Mouse (Mus musculus) c-Kit-positive CD71-positive TER-119-positive erythroid progenitor cells, embryonic 14.5 days (primary cell): ENCODE results near the gene Gbf1.

Source experiments
- DNase-seq: peaks from one replicate; pipeline ENCODE4 v3.0.0-alpha.2; 2013; ENCODE audit warnings: low spot score

Gene Gbf1

GRCm38 (mm10) chr19:46223118-46223517 is 70.8 kb downstream of the Gbf1 start:
- DNase-seq, result no peak

DNA sequence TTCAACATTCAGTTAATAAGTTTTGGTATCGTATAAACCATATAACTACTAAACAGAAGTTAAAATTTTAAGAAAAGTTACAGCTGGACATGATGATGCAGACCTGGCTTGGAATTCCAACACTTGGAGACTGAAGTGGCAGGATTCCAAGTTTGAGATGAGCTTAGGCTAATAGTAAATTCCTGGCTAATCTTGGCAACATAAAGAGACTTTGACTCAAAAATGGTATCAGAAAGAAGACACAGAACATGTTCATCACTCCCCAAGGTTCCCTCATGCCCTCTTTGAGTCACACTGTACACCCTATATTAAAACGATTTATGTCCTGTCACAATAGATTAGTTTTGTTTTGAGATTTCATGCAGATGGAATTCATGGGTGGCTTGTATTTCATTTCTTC is 72.6 kb downstream of the Gbf1 start:
- no peak for DNase-seq

- no peak for DNase-seq
Observed at GRCm38 (mm10) chr19:46225506-46225905, 73.2 kb downstream of the Gbf1 start.

DNA sequence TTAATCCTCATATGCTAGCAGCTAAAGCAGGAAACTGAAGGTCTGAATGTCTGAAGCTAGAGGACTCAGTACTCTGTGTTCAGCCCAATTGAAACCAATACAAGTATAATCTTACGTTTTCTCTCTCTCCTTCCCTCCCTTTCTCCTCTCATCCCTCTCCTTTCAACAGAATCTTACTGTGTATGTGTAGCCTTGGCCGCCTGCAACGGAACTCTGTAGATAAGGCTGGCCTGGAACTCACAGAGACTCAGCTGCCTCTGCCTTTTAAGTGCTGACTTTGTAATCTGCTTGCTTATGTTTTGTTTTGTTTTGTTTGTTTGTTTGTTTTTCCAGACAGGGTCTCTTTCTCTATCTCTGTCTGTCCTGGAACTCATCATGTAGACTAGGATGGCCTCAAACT is 74.0 kb downstream of the Gbf1 start:
- peak; percentile 25 for DNase-seq

DNA sequence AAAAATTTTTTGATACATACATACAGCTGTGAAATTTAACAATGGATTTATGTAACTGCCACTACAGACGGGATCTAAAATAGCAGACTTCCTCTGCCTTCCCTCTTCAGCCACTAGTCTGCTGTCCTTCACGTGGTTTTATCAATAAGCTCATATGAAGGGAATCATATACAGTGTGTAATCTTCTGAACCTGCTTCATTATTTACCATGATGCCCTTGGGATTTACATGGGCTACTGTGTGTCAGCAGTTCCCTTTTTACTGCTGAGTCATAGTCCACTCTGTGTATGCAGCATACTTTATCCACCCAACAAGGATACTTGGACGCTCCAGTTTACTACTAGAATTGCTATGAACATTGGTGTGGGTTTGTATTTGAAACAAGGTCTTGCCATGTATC is 75.0 kb downstream of the Gbf1 start:
- DNase-seq, result peak; percentile 23

DNA sequence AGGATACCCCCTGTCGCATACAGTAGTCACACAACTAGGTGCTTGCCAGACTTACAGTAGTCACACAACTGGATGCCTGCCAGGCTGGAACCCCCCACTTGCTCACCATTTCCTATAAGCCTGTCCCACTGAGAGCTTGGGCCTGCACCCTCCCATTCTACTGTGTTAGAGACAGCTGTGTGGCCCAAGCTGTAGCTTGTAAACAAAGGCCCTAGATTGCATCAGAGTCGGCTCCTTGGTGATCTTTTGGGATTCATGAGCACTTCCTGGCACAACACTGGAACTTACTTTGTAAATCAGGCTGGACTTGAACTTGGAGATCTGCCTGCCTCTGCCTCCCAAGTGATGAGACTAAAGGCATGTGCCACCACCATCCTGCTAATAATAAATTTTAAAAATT is 82.1 kb downstream of the Gbf1 start:
- DNase-seq, result no peak

DNA sequence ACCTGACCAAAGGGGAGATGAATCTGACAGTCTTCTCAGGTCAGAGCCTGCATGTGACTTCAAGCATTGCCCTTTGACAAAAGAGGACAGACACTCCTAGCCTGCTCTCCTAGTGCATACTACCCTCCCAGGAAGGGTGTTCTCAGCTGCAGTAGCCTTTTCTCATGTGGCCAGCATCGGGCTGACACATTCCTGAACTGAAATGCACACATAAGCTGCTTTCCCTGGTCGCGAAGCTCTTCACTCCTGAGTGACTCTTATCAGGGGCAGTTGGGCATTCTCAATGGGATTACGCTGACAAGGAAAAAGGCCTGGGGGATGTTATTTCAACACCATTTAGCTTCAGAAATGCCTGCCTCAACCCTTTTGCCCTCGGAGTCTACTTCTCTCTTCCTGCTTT is 84.3 kb downstream of the Gbf1 start:
- no peak for DNase-seq

GRCm38 (mm10) chr19:46240246-46240645 is 87.9 kb downstream of the Gbf1 start:
- no peak for DNase-seq

DNA sequence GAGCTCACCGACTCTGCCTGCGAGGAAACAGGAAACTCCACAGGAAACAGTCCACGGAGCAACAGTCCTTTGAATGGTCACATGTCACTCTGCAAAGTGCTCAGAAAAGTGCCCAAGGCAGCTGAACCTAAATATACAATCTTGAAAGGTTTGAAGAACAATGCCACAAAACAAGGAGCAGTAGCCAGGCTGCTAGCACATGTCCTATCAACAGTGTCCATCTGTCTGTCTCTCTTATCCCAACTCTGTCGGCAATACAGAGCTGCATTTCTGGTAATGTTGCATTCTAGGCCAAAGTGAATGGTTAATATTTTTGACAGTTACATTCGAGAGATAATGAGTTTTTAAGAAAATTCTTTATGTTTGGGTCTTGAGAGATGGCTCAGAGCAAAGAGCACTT is 90.1 kb downstream of the Gbf1 start:
- DNase-seq, result peak; percentile 13

GRCm38 (mm10) chr19:46244628-46245027 is 92.3 kb downstream of the Gbf1 start:
- no peak for DNase-seq

- no peak for DNase-seq
Observed at GRCm38 (mm10) chr19:46248991-46249390, 96.7 kb downstream of the Gbf1 start.

GRCm38 (mm10) chr19:46254163-46254752 is 101.9 kb downstream of the Gbf1 start:
- peak; percentile 40 for DNase-seq

GRCm38 (mm10) chr19:46264762-46265161 is 112.5 kb downstream of the Gbf1 start:
- DNase-seq, result peak; percentile 15

DNA sequence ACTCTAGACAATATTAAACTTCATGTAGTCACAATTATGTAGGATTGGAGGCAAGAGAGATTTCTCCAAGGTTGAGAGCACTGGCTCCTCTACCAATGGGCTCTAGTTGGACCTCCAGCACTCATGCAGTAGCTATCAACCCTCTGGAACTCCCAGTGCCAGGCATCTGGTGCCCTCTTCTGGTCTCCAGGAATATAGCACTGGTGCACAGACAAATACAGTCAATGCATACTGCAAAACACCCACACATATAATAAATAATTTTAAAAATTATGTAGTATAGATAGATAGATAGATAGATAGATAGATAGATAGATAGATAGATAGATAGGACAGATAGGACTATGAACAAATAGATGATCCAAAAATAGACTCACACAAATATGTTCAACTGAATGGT is 123.0 kb downstream of the Gbf1 start:
- DNase-seq, result peak; percentile 24

GRCm38 (mm10) chr19:46282081-46282849 is 130.0 kb downstream of the Gbf1 start:
- DNase-seq, result no peak

GRCm38 (mm10) chr19:46284686-46285085 is 132.4 kb downstream of the Gbf1 start:
- no peak for DNase-seq

GRCm38 (mm10) chr19:46285631-46286030 is 133.3 kb downstream of the Gbf1 start:
- no peak for DNase-seq

- no peak for DNase-seq
Observed at GRCm38 (mm10) chr19:46286047-46286446, 133.7 kb downstream of the Gbf1 start.

- DNase-seq, result no peak
Observed at GRCm38 (mm10) chr19:46286926-46287325, 134.6 kb downstream of the Gbf1 start.

DNA sequence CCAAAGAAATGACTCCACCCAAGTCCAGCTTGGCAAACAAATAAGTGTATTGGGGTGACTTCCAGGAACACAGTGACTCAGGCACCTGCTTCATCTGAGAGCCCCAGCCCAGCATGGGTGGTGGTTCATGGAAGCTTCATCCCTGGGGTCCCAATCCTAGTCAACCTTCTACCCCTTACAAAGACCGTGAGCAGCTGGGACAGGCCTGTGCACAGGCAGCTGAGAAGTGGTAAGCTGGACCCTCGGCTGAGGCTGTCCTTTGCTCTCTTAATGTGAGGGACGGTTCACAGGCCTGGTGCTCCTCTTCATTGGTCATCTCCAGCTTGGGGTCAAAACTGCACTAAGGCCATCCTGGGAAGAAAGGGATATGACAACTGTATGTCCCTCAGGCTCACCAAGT is 135.3 kb downstream of the Gbf1 start:
- DNase-seq, result no peak

GRCm38 (mm10) chr19:46290535-46291105 is 138.3 kb downstream of the Gbf1 start:
- no peak for DNase-seq

GRCm38 (mm10) chr19:46296938-46297337 is 144.6 kb downstream of the Gbf1 start:
- no peak for DNase-seq

GRCm38 (mm10) chr19:46300294-46301045 is 148.2 kb downstream of the Gbf1 start:
- DNase-seq, result no peak
